In the genomic region with DNA sequence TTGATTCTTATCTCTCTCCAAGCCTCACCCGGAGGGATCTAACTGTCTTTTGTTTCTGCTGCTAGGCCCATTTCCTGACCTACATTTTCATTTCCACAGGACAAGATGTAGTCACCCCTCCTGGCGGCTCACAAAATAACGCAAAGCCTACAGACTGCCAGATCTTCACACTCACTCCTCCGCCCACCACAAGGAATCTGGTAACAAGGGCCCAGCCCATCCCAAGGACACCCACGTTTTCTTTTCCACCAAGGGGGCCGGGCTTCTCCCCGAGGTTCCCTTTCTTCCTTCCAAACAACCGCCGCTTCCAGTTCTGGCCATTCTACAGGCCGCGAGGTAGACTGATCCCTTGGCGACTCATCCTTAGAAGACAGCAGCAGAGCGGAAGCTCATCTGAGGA, we compare ENCODE assay signal across 11 mouse cellular contexts. TPM values are rescaled to one million over a fixed set of nuclear protein-coding genes. Genes with fewer than 3 reads are reported as not detected.
DNase-seq lines count a peak whose midpoint lies in the region; ATAC-seq and TF ChIP-seq lines count a peak whose summit lies in the region.
"Had no signal": no experiment of that assay in that cellular context is flagged by ENCODE, and none has a peak within 500 bp of the region (broad histone marks: within the 10 kb centered on the region; RNA-seq: fewer than 3 reads in every experiment).

No protein-coding gene starts in this region.

- H3K9ac ChIP-seq in lung, postnatal 0 days (replicated peaks; ENCODE audit: low read depth): no peak overlapping the region

- H3K27ac ChIP-seq in lung, postnatal 0 days (ENCODE audit: low read length): no peak overlapping the region

- 66% methylated on average over 13 of the region's 13 CpGs for WGBS in lung, postnatal 0 days

- peak; percentile 50 for DNase-seq in lung, postnatal 10 days
- no peak for DNase-seq in lung, postnatal 0 days (ENCODE audit: low spot score)
- DNase-seq in adrenal gland, postnatal 14 days: peak; percentile 40
- peak; percentile 51 for DNase-seq in layer of hippocampus, adult 9-11 months
- DNase-seq in telencephalon, adult 2 months (ENCODE audit: low read depth, low spot score): peak; percentile 60
- no peak for DNase-seq in cerebellum, adult 11-12 months
- DNase-seq: kidney, adult 11 months had no signal

- no peak for TF ChIP-seq EP300 in lung, postnatal 0 days (IDR thresholded peaks at IDR 0.05)

- no peak overlapping the region for H3K4me3 ChIP-seq in lung, postnatal 0 days (ENCODE audit: low read depth, low read length)
- H3K4me3 ChIP-seq: myocyte had no signal

- TF ChIP-seq CTCF in lung, postnatal 0 days (IDR thresholded peaks at IDR 0.05): no peak

- H3K36me3 ChIP-seq in lung, postnatal 0 days (ENCODE audit: insufficient read depth, low read length): no peaks in the 10 kb centered on the region

- no peak overlapping the region for H3K4me2 ChIP-seq in lung, postnatal 0 days (replicated peaks; ENCODE audit: low read depth, low read length)

- no peak for ATAC-seq in lung, postnatal 0 days
- no peak for ATAC-seq in erythroid progenitor cell, adult 5-6 weeks (replicated peaks; ENCODE audit: low FRiP score, poor library complexity, severe bottlenecking)

- H3K4me1 ChIP-seq in lung, postnatal 0 days (ENCODE audit: insufficient read depth, low read depth, low read length): no peaks in the 10 kb centered on the region

- no peaks in the 10 kb centered on the region for H3K27me3 ChIP-seq in lung, postnatal 0 days (replicated peaks; ENCODE audit: insufficient read depth, low read length)

- H3K9me3 ChIP-seq in lung, postnatal 0 days (ENCODE audit: low read length): no peaks in the 10 kb centered on the region

RNA-seq across cellular contexts. Expression of a gene that starts 7.3 kb away (rescaled TPM):
- 0.21 TPM in 1 of 2 replicates, not detected in the other for polyA plus RNA-seq in lung, postnatal 0 days (2015; fragmentation: Nextera tagmentation; extraction: Ambion mirVana)
- total RNA-seq in adrenal gland, postnatal 14 days (2021): not detected in 2 replicates
- total RNA-seq in erythroid progenitor cell, adult 5-6 weeks (2015; ENCODE audit: low replicate concordance): not detected in 2 replicates
- total RNA-seq in erythroid progenitor cell, adult 5-6 weeks (2017; ENCODE audit: low replicate concordance): not detected in 2 replicates
- total RNA-seq: gastrocnemius, postnatal 4 days had no signal
- polyA plus RNA-seq: myocyte; stomach, embryonic 14.5 days had no signal

RNA-seq across cellular contexts. Expression of a gene that starts 31.7 kb away (rescaled TPM):
- 70.7 and 72.4 TPM in 2 replicates for polyA plus RNA-seq in lung, postnatal 0 days (2015; fragmentation: Nextera tagmentation; extraction: Ambion mirVana)
- 56.4 and 64.6 TPM in 2 replicates for total RNA-seq in adrenal gland, postnatal 14 days (2021)
- total RNA-seq in erythroid progenitor cell, adult 5-6 weeks (2015; ENCODE audit: low replicate concordance): 44.4 and 72.1 TPM in 2 replicates
- 33.2 and 39.5 TPM in 2 replicates for total RNA-seq in erythroid progenitor cell, adult 5-6 weeks (2017; ENCODE audit: low replicate concordance)

RNA-seq across cellular contexts. Expression of a gene that starts 49.1 kb away (rescaled TPM):
- 5.1 and 6.2 TPM in 2 replicates for polyA plus RNA-seq in lung, postnatal 0 days (2015; fragmentation: Nextera tagmentation; extraction: Ambion mirVana)
- 4.4 and 5.1 TPM in 2 replicates for total RNA-seq in adrenal gland, postnatal 14 days (2021)
- 0.42 TPM in 1 of 2 replicates, not detected in the other for total RNA-seq in erythroid progenitor cell, adult 5-6 weeks (2015; ENCODE audit: low replicate concordance)
- 2.0 TPM in 1 of 2 replicates, not detected in the other for total RNA-seq in erythroid progenitor cell, adult 5-6 weeks (2017; ENCODE audit: low replicate concordance)

Comparison
In these comparisons a context has a peak if more than half of its experiments do, and no peak if none do; other contexts are left out.
1. DNase-seq: peak in lung, postnatal 10 days (single experiment), adrenal gland, postnatal 14 days (single experiment), layer of hippocampus, adult 9-11 months (single experiment) and telencephalon, adult 2 months (single experiment); none in lung, postnatal 0 days (single experiment) and cerebellum, adult 11-12 months (single experiment).